Mouse (Mus musculus) c-Kit-positive CD71-negative TER-119-negative erythroid progenitor cells, embryonic 14.5 days (primary cell): ENCODE data around the gene Ssmem1.

Experiments
- DNase-seq: peaks from one replicate; pipeline ENCODE4 v3.0.0-alpha.2; 2013; ENCODE audit warnings: low read depth

The Ssmem1 gene

GRCm38 (mm10) chr6:30509265-30510239 lies at the start of gene Ssmem1, which contains the start of gene Tmem209:
Ssmem1 (plus strand) TSS chr6:30509849.
Tmem209 (minus strand) TSS chr6:30509783.
- peak; percentile 98 for DNase-seq

- DNase-seq: peak; percentile 26
These were observed 48.8 kb upstream of the Ssmem1 start for GRCm38 (mm10) chr6:30460750-30461446.

- DNase-seq: no peak
These were observed 47.8 kb upstream of the Ssmem1 start for GRCm38 (mm10) chr6:30461755-30462344.

DNA sequence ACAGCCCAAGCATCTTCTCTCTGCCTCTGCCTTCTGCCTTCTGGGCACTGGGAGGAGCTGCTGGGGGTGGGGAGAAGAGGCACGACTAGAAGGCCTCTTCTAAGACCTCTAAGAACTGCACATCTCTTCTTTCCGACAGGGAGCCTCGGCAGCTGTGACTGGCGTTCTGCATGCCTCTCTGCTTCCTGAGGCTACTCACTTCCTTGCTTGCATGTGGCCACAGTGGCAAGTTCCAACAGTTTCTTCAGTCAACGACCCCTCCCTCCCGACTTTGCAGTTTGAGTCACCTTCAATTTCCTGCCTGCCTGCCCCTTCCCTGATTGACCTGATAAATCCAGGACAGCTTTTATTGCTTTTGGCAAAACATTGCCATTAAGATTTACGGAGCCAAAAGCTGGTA lies 46.8 kb upstream of the Ssmem1 start:
- DNase-seq: no peak

DNA sequence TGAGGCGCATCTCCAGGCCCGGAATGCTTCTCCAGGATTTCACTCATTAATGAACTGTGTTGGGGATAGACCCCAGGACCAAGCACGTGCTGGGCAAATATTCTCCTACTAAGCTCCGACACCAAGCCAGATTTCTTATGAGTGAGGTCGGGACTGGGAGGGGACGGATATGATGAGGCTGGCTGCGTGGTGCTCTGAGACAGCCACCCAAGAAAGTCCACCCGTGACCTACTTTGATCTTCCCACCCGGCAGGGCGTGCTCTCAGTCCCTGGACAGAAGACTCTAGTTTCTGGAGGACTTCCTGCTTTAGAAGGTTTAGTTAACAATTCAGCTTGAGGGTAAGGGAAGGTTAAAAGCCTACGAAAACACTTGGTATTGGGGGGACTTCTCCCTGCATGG lies 44.1 kb upstream of the Ssmem1 start:
- no peak for DNase-seq

DNA sequence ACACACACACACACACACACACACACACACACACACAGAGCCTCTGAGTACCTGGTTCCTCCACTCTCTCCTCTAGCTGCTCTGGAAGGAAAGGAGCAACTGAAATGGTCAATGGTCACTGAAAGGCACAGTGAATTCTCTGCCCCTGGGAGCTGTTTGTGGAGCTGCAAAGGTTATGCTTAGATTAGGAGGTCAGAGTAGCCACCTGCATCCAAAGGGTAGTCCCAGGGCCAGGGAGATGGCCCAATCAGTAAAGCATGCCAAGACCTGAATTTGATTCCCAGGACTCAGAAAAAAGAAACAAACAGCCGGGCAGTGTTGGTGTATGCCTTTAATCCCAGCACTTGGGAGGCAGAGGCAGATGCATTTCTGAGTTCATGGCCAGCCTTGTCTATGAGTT lies 41.6 kb upstream of the Ssmem1 start:
- no peak for DNase-seq

DNA sequence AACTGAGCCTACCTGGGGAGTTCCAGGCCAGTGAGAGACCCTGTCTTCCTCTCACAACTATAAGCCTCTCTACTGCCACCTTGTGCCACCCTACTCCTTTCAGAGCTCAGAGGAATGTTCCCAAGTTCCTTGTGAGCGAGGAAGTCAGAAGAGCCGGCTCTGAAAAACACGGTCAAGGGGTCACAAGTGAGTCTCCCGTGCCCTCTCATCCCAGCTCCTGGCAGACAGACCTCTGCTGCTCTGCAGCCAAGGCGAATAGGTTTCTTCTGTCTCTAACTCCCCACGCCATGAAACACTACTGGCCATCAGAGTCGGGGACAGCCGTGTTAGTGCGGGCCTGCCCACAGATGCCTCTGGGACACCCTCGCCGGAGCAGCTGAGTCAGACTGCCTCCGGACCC lies 41.0 kb upstream of the Ssmem1 start:
- peak; percentile 28 for DNase-seq

- DNase-seq: no peak
These were observed 40.3 kb upstream of the Ssmem1 start for GRCm38 (mm10) chr6:30469370-30469769.

DNA sequence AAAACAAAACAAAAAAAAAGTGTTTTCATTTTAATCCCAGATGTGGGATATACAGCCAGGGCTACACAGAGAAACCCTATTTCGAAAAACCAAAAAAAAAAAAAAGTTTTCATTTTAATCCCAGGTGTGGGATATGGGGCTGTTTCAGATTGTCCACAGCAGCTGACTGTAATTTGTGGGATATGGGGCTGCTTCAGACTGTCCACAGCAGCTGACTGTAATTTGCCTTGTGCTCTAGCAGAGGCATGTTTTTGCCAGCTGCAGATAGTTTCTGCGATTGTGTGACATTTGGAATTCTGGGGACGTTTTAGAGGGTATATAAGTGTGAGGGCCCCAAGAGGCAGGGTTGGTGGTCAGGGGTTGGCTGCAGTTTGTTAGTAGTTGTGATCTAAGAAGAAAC lies 37.9 kb upstream of the Ssmem1 start:
- DNase-seq: no peak

DNA sequence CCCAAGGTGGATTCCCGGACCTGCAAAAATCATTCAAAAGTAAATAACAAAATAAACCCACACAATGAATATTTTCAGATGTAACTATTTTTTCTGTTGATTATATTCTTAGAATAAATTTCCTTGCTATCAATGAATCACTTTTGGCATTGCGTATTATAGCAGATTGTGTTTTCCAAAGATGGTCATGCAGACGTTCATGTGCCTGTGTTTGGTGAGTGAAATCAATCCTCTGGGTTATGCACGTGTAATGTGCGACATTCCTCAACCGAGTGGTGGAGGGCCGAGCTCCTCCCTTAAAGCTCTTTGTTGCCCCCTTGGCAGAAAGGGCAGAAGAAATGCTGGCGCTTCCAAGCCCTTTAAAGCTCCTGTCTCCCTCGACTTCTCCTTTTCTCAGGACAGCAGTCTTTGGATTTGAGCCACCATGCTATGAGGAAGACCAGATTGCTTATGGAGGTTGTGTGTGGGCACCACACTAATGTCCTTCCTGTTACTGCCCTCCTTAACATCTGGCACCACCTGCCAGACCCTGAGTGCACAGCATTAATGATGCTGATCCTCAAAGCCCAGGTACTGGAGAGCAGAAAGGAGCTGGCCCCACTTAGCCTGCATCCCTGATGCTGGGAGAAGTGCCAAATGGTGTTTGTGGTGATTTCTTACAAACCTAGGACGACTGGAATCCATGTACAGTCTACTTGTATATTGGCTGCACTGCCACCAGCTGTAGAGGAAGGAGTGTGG lies 33.5 kb upstream of the Ssmem1 start:
- no peak for DNase-seq

DNA sequence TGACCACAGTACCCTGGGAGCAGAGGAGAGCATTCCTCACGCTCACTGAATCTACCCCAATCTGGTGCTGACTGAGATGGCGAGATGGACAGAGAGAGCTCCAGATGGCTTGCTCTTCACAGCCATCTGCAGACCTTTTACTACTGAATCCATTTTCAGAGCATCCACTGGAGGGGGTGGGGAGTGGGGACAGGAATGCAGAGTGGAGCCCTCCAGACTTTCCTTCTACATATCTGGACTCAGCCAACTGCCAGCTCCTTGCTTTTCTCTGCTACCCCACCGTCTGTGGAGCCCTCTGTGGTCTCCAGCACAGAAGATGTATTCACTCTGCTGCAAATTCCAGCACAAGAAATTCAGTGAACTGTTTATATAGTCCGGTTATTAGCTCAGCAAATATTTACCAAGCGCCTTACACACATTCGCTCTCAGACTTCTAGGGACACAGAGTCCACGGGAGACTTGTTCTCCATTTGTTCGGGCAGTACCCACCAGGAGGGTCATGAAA lies 32.4 kb upstream of the Ssmem1 start:
- DNase-seq: no peak

GRCm38 (mm10) chr6:30477784-30478183 lies 31.9 kb upstream of the Ssmem1 start:
- no peak for DNase-seq

DNA sequence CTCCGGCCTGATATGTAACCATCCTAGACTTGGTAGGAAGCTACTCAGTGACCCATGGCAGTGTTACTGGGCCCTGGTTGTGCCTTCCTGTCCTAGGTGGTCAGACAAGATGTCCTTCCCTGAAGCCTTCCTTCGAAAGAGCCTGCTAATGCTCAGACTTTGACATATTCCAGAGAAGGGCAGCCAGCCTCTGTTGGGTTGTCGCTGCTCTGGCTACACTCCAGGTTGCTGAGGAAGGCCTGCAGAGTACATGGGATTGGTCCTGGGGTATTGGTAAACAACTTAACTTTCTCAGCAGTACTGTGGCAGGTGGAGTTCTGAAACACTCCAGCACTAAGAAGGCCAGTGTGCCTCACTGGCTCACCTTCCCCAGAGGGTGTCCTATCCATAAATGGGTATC lies 30.2 kb upstream of the Ssmem1 start:
- no peak for DNase-seq

- DNase-seq: no peak
These were observed 26.7 kb upstream of the Ssmem1 start for GRCm38 (mm10) chr6:30482908-30483307.

DNA sequence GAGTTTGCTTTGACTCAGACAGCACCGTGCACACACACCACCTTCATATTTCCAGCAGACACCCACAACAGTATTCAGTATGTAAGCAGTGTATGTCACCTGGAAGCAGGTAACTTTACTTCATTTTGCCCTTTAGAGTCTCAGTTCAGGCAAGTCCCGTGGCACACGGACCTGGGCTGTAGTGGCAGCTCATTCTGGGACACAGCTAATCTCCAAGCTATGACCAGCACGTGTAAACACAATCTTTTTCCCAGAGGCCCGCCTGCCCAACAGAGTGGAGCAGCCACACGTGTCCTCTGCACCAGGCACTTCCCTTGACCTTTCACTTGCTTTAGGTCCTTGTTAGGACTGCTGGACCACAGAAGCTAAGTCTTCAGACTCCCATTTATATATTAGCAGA lies 23.1 kb upstream of the Ssmem1 start:
- no peak for DNase-seq

- no peak for DNase-seq
These were observed 10.6 kb upstream of the Ssmem1 start for GRCm38 (mm10) chr6:30499049-30499448.

- no peak for DNase-seq
These were observed 825 bp upstream of the Ssmem1 start for GRCm38 (mm10) chr6:30508824-30509223.

DNA sequence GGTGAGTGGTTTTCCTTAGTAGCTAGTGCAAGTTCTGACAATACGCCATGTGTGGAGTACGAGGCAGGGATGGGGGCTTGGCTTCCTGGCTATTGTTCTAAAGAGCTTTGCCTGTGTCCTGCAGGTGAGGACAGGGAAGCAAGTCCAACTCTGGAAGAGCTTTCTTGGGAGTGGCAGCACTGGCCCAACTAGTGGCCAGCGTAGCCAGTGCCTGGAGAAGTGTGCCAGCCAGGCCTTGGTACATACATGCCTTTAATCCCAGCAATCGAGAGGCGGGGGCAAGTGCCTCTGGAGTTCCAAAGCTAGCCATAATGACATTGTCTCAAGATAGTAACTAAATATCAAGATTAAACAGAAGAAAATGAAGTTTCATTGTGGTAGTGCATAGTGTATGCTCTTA lies 642 bp downstream of the Ssmem1 start:
- DNase-seq: no peak

GRCm38 (mm10) chr6:30514242-30514641 lies 4.6 kb downstream of the Ssmem1 start:
- DNase-seq: no peak

DNA sequence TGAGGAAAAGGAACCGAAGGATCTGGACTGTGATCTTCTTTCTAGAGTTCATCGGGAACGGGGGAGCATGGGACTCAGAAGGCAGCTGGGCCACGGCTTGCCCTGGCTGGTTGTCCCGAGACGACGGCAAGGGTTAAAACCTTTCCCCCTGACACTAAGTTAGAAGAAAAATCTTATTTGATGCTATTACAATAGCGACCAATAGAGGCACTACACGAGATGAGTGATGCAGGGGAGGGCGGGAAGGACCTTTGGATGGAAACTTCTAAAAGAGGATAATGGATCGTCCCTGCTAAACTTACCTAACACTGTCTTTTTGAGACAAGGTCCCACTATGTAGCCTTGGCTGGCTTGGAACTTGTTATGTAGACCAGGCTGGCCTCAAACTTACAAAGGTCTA lies 10.8 kb downstream of the Ssmem1 start:
- DNase-seq: no peak

DNA sequence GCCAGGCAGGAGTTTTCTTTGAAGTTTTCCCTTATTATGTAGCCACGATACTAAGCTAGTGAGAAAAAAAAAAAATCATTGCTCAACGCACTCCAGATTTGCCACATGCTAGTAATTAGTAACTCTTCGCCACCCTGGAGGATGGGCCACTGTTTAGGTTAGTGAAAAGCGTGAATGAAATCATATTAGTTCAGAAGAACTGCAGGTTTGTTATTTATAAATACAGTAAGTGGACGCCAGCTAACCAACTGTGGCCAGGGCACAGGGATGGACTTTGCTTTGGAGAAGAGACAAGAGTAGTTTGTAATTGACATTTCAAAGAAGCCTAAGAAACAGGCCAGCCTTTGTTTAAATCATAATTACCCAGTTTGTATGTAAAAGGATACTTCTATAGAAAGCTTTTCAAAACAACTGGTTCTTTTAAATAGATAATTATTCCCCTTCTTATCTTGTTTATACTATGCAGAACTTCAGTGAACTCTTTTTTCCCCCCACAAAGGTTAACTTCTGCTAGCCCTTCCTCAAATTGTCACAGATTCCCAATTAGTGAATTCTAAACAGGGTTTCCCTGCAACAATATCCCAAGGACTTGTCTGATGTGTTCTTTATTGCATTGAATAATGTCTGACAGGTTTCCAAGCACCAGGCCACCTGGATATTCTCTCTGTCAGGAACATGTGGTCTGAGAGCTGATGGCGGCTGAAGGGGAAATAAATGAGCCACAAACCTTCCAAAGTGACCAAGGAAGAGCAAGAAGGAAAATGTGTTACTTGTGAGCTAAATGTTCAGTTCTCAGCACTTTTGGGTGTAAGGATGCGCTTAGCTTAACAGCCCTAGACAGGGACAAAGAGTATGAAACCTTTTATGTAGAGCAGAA lies 16.0 kb downstream of the Ssmem1 start:
- DNase-seq: no peak
